Mouse (Mus musculus): ENCODE data around the gene Pitx1. TPM values are rescaled to one million over a fixed set of nuclear protein-coding genes. Genes with fewer than 3 reads are reported as not detected.
A peak's percentile ranks its signal among the peaks of the same experiment; 100 is the strongest.

The Pitx1 gene
- polyA plus RNA-seq, 1 experiment from 2014 or later = 22.2 TPM

DNA sequence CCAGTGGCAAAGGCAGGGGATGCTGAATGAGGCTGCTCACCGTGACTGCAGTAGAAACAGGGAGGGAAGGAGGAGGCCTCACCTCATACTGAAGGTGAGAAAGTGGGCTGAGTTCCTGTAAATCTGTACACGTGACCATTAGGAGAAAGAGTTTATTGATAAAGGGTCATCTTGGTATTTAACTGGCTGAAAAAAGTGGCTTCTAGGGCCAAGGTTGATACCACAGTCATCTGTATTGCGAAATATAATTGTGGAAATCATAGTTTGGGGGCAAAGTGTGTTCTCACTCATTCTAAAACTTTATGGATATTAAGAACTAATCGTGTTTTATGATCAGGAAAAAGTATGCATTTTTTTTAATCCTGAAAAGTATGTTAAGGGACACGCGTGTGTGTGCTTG lies 21.2 kb downstream of the Pitx1 start:
- ATAC-seq (replicated peaks; ENCODE audit: low FRiP score, low TSS enrichment, low read depth) (no peak), DNase-seq (ENCODE audit: low spot score) (no peak)
- H3K36me3 ChIP-seq (ENCODE audit: control insufficient read depth, insufficient read depth, low read length) = no peaks in the 10 kb centered on the region
- no peak overlapping the region for H3K27ac ChIP-seq (ENCODE audit: low read depth)
- H3K4me2 ChIP-seq (ENCODE audit: low read length) = no peak overlapping the region
- H3K4me3 ChIP-seq (ENCODE audit: low read depth, low read length) = no peak overlapping the region
- 81% methylated on average over 6 of the region's 6 CpGs for WGBS
- H3K4me1 ChIP-seq (replicated peaks; ENCODE audit: control insufficient read depth, insufficient read depth, low read length) = no peaks in the 10 kb centered on the region
- H3K9ac ChIP-seq (ENCODE audit: low read length) = no peak overlapping the region
- H3K27me3 ChIP-seq (replicated peaks; ENCODE audit: control insufficient read depth, insufficient read depth, low read length) = 0 out of 2 replicates have a peak, but pooled peaks cover 7% of the 10 kb centered on the region
- H3K9me3 ChIP-seq (ENCODE audit: control insufficient read depth, low read length) = no peaks in the 10 kb centered on the region

GRCm38 (mm10) chr13:55813490-55814016 lies 22.4 kb downstream of the Pitx1 start:
- H3K27me3 ChIP-seq (replicated peaks; ENCODE audit: control insufficient read depth, insufficient read depth, low read length) = 0 out of 2 replicates have a peak, but pooled peaks cover 7% of the 10 kb centered on the region
- no peak overlapping the region for H3K27ac ChIP-seq (ENCODE audit: low read depth)
- no peaks in the 10 kb centered on the region for H3K9me3 ChIP-seq (ENCODE audit: control insufficient read depth, low read length)
- no peak overlapping the region for H3K4me3 ChIP-seq (ENCODE audit: low read depth, low read length)
- DNase-seq (ENCODE audit: low spot score) (no peak), ATAC-seq (replicated peaks; ENCODE audit: low FRiP score, low TSS enrichment, low read depth) (0 out of 2 replicates have a peak, but pooled peaks have one; percentile 44)
- H3K4me1 ChIP-seq (replicated peaks; ENCODE audit: control insufficient read depth, insufficient read depth, low read length) = no peaks in the 10 kb centered on the region
- no peaks in the 10 kb centered on the region for H3K36me3 ChIP-seq (ENCODE audit: control insufficient read depth, insufficient read depth, low read length)
- H3K4me2 ChIP-seq (ENCODE audit: low read length) = no peak overlapping the region
- 59% methylated on average over 5 of the region's 5 CpGs for WGBS
- no peak overlapping the region for H3K9ac ChIP-seq (ENCODE audit: low read length)

- H3K4me3 ChIP-seq (ENCODE audit: low read depth, low read length) = no peak overlapping the region
- H3K9me3 ChIP-seq (ENCODE audit: control insufficient read depth, low read length) = no peaks in the 10 kb centered on the region
- no peak overlapping the region for H3K9ac ChIP-seq (ENCODE audit: low read length)
- H3K27me3 ChIP-seq (replicated peaks; ENCODE audit: control insufficient read depth, insufficient read depth, low read length) = 0 out of 2 replicates have a peak, but pooled peaks cover 3% of the 10 kb centered on the region
- no peaks in the 10 kb centered on the region for H3K36me3 ChIP-seq (ENCODE audit: control insufficient read depth, insufficient read depth, low read length)
- DNase-seq (ENCODE audit: low spot score) (no peak), ATAC-seq (replicated peaks; ENCODE audit: low FRiP score, low TSS enrichment, low read depth) (no peak)
- no peak overlapping the region for H3K27ac ChIP-seq (ENCODE audit: low read depth)
- no peaks in the 10 kb centered on the region for H3K4me1 ChIP-seq (replicated peaks; ENCODE audit: control insufficient read depth, insufficient read depth, low read length)
- WGBS = 63% methylated on average over 5 of the region's 5 CpGs
- H3K4me2 ChIP-seq (ENCODE audit: low read length) = no peak overlapping the region
These were observed 25.0 kb downstream of the Pitx1 start for GRCm38 (mm10) chr13:55810947-55811346.

DNA sequence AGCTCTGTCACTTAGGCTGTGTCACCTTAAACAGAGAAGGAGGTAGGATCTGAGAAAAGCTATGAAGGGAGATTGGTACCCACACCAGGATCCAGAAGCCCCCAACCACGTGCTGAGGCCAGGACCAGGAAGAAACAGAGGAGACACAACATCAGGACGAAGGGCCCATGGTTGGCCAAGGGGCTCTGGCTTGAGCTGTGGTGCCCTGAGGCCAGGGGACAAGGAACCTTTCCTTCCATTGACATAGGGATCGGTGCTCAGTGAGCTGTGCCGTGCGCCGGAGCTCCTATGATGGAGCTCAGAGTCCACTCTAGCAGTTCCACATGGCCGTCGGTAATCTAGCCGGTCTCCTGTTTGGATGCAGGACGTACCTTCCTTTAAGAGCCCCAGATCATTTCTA lies 26.3 kb downstream of the Pitx1 start:
- H3K27ac ChIP-seq (ENCODE audit: low read depth) = no peak overlapping the region
- H3K9ac ChIP-seq (ENCODE audit: low read length) = no peak overlapping the region
- WGBS = 93% methylated on average over 10 of the region's 10 CpGs
- H3K27me3 ChIP-seq (replicated peaks; ENCODE audit: control insufficient read depth, insufficient read depth, low read length) = 0 out of 2 replicates have a peak, but pooled peaks cover 3% of the 10 kb centered on the region
- H3K36me3 ChIP-seq (ENCODE audit: control insufficient read depth, insufficient read depth, low read length) = no peaks in the 10 kb centered on the region
- ATAC-seq (replicated peaks; ENCODE audit: low FRiP score, low TSS enrichment, low read depth) (no peak), DNase-seq (ENCODE audit: low spot score) (no peak)
- H3K9me3 ChIP-seq (ENCODE audit: control insufficient read depth, low read length) = no peaks in the 10 kb centered on the region
- no peak overlapping the region for H3K4me3 ChIP-seq (ENCODE audit: low read depth, low read length)
- H3K4me1 ChIP-seq (replicated peaks; ENCODE audit: control insufficient read depth, insufficient read depth, low read length) = no peaks in the 10 kb centered on the region
- H3K4me2 ChIP-seq (ENCODE audit: low read length) = no peak overlapping the region

DNA sequence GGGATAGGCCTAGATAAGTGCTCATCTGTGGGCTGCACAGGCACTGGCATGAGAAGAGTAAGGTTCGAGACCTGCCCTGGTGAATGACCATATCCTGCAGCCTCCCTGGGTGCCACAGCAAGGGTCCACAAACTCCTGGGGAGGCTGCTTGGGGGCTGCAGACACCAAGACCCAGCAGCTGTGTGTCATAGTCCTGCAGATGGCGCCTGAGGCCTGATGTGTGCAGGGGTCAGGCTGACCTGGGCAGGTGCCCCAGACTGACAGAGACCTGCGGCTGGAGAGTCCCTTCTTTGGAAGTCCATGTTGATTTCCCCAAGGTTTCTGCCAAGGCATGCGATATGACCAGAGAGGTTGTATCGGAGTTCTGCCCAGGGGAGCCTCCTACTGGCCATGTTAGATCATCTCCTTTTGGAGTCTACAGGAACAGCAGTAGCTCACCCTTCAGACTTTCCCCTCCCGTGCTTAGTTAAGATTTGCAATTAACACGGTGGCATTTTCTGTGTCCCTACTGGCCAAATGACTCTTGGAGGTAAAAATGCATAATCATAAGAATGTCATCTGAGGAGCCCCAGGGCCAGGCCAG lies 26.9 kb downstream of the Pitx1 start:
- DNase-seq (ENCODE audit: low spot score) (no peak), ATAC-seq (replicated peaks; ENCODE audit: low FRiP score, low TSS enrichment, low read depth) (no peak)
- Histone ChIP-seq H3K4me1 (replicated peaks; ENCODE audit: control insufficient read depth, insufficient read depth, low read length) (no peaks in the 10 kb centered on the region), H3K27ac (ENCODE audit: low read depth) (no peak overlapping the region), H3K4me3 (ENCODE audit: low read depth, low read length) (no peak overlapping the region), H3K36me3 (ENCODE audit: control insufficient read depth, insufficient read depth, low read length) (no peaks in the 10 kb centered on the region), H3K27me3 (replicated peaks; ENCODE audit: control insufficient read depth, insufficient read depth, low read length) (0 out of 2 replicates have a peak, but pooled peaks cover 3% of the 10 kb centered on the region), H3K9ac (ENCODE audit: low read length) (no peak overlapping the region), H3K9me3 (ENCODE audit: control insufficient read depth, low read length) (no peaks in the 10 kb centered on the region), H3K4me2 (ENCODE audit: low read length) (no peak overlapping the region)
- WGBS = 75% methylated on average over 7 of the region's 7 CpGs

GRCm38 (mm10) chr13:55803973-55804372 lies 32.0 kb downstream of the Pitx1 start:
- no peak for DNase-seq (ENCODE audit: low spot score)
- Histone ChIP-seq H3K9me3 (ENCODE audit: control insufficient read depth, low read length) (no peaks in the 10 kb centered on the region), H3K27ac (ENCODE audit: low read depth) (no peak overlapping the region), H3K4me1 (replicated peaks; ENCODE audit: control insufficient read depth, insufficient read depth, low read length) (no peaks in the 10 kb centered on the region), H3K36me3 (ENCODE audit: control insufficient read depth, insufficient read depth, low read length) (no peaks in the 10 kb centered on the region), H3K4me3 (ENCODE audit: low read depth, low read length) (no peak overlapping the region), H3K4me2 (ENCODE audit: low read length) (no peak overlapping the region), H3K9ac (ENCODE audit: low read length) (no peak overlapping the region), H3K27me3 (replicated peaks; ENCODE audit: control insufficient read depth, insufficient read depth, low read length) (no peaks in the 10 kb centered on the region)
- ATAC-seq (replicated peaks; ENCODE audit: low FRiP score, low TSS enrichment, low read depth) = no peak
- 85% methylated on average over 1 of the region's 1 CpGs for WGBS

GRCm38 (mm10) chr13:55801246-55801645 lies 34.7 kb downstream of the Pitx1 start:
- 76% methylated on average over 2 of the region's 2 CpGs for WGBS
- no peaks in the 10 kb centered on the region for H3K4me1 ChIP-seq (replicated peaks; ENCODE audit: control insufficient read depth, insufficient read depth, low read length)
- H3K36me3 ChIP-seq (ENCODE audit: control insufficient read depth, insufficient read depth, low read length) = no peaks in the 10 kb centered on the region
- no peak overlapping the region for H3K9ac ChIP-seq (ENCODE audit: low read length)
- no peak overlapping the region for H3K27ac ChIP-seq (ENCODE audit: low read depth)
- no peaks in the 10 kb centered on the region for H3K9me3 ChIP-seq (ENCODE audit: control insufficient read depth, low read length)
- DNase-seq (ENCODE audit: low spot score) (no peak), ATAC-seq (replicated peaks; ENCODE audit: low FRiP score, low TSS enrichment, low read depth) (no peak)
- no peak overlapping the region for H3K4me2 ChIP-seq (ENCODE audit: low read length)
- no peaks in the 10 kb centered on the region for H3K27me3 ChIP-seq (replicated peaks; ENCODE audit: control insufficient read depth, insufficient read depth, low read length)
- H3K4me3 ChIP-seq (ENCODE audit: low read depth, low read length) = no peak overlapping the region

GRCm38 (mm10) chr13:55786120-55786519 lies 49.9 kb downstream of the Pitx1 start:
- ATAC-seq (replicated peaks; ENCODE audit: low FRiP score, low TSS enrichment, low read depth) = no peak
- Histone ChIP-seq H3K27me3 (replicated peaks; ENCODE audit: control insufficient read depth, insufficient read depth, low read length) (no peaks in the 10 kb centered on the region), H3K4me2 (ENCODE audit: low read length) (no peak overlapping the region), H3K9ac (ENCODE audit: low read length) (no peak overlapping the region), H3K4me1 (replicated peaks; ENCODE audit: control insufficient read depth, insufficient read depth, low read length) (0 out of 2 replicates have a peak, but pooled peaks cover 3% of the 10 kb centered on the region), H3K27ac (ENCODE audit: low read depth) (no peak overlapping the region), H3K9me3 (ENCODE audit: control insufficient read depth, low read length) (no peaks in the 10 kb centered on the region), H3K4me3 (ENCODE audit: low read depth, low read length) (no peak overlapping the region), H3K36me3 (ENCODE audit: control insufficient read depth, insufficient read depth, low read length) (no peaks in the 10 kb centered on the region)
- 62% methylated on average over 11 of the region's 11 CpGs for WGBS
- DNase-seq (ENCODE audit: low spot score) = no peak

DNA sequence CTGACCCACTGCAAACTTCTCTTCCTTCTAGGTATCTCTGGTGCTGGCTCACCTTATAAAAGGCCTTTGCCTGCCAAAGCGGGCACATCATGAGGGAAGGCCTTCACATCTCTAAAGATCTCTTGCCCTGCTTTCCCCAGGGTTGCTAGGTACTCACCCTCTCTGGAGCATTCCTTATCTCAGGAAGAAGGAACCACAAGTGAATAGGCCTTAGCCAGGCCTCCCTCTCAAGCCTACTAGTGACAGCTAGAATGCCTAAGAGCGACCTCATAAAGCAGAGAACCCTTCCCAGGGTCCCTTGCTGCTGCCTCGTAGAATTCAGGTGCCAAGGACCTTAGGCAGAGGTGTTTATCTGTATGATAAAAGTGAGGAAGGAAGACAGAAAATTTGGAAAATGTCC lies 51.7 kb downstream of the Pitx1 start, which contains the start of gene Catsper3:
TSS of gene Catsper3 (plus strand) at position 301 of the 400 bp plus-strand sequence.
- H3K36me3 ChIP-seq (ENCODE audit: control insufficient read depth, insufficient read depth, low read length) = no peaks in the 10 kb centered on the region
- no peaks in the 10 kb centered on the region for H3K27me3 ChIP-seq (replicated peaks; ENCODE audit: control insufficient read depth, insufficient read depth, low read length)
- DNase-seq (ENCODE audit: low spot score) (no peak), ATAC-seq (replicated peaks; ENCODE audit: low FRiP score, low TSS enrichment, low read depth) (no peak)
- H3K4me3 ChIP-seq (ENCODE audit: low read depth, low read length) = no peak within 1 kb of the TSS
- WGBS = 82% methylated on average over 3 of the region's 3 CpGs
- no peak within 1 kb of the TSS for H3K27ac ChIP-seq (ENCODE audit: low read depth)
- H3K9me3 ChIP-seq (ENCODE audit: control insufficient read depth, low read length) = no peaks in the 10 kb centered on the region
- no peak within 1 kb of the TSS for H3K9ac ChIP-seq (ENCODE audit: low read length)
- H3K4me1 ChIP-seq (replicated peaks; ENCODE audit: control insufficient read depth, insufficient read depth, low read length) = 0 out of 2 replicates have a peak, but pooled peaks cover 3% of the 10 kb centered on the region
- no peak within 1 kb of the TSS for H3K4me2 ChIP-seq (ENCODE audit: low read length)
